Mouse (Mus musculus): ENCODE data around the gene Ndufaf8.

The Ndufaf8 gene

GRCm38 (mm10) chr11:120136195-120136594 is 37.5 kb downstream of the Ndufaf8 start:
- no peak for DNase-seq (ENCODE audit: low spot score)

- peak; percentile 78 for DNase-seq (ENCODE audit: low spot score)
These were observed 38.3 kb downstream of the Ndufaf8 start for GRCm38 (mm10) chr11:120136796-120137624.

DNA sequence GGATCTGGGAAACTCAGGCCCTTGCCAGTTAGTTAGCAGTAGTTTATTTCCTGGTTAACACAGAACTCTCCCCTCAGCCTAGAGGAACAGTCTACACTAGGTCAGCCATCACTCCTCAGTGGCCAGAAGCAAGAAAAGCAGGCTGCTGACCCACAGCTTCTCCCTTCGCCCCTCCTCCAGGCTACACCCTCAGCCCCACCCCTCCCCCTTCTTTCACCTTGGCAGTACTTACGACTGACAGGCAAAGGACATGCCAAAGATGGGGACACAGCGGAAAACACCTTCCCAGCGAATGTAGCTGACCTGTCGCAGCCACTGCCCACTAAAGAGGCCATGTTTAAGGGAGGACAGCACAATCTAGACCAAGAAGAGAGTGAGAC is 38.9 kb downstream of the Ndufaf8 start:
- DNase-seq (ENCODE audit: low spot score): no peak

DNA sequence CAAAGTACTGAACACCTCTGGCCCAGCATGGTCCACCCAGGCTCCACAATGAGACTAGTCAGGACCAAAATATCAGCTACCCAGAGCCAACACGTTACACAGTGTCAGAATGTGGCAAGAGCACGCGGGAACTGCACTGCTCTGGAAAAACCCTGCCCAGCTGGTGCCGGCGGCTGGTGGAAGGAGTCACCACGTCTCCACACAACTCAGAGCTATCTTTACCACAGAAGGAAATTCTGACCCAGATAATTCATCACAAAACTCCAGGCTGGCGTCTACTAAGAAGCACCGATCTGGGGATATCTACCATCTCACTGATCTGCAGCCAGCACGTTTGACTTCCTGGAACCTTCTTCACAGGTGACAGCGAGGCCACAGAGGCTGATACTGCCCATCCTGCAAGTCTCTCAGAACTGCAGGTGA is 40.6 kb downstream of the Ndufaf8 start:
- no peak for DNase-seq (ENCODE audit: low spot score)

GRCm38 (mm10) chr11:120140255-120140654 is 41.5 kb downstream of the Ndufaf8 start:
- DNase-seq (ENCODE audit: low spot score): no peak

DNA sequence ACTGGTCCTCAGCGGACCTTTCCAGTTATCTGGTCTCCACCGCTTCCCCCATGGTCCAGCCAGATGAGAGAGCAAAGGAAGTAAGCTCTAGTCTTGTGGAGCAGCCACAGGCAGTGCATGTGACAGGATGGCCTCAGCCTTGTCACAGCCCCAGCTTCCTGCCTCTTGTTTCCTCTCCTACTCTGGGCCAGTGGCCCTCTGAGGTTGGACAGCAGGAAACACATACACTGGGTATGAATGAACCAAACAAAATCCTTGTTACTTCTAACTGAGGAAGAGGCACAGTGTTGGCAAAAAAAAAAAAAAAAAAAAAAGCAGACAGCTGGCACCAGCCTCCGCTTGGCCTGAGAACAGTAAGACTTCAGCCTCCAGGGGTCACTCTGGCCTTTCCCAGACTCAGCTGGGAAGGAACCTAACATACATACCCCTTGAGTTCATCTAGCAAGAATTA is 43.9 kb downstream of the Ndufaf8 start:
- DNase-seq (ENCODE audit: low spot score): peak; percentile 62

GRCm38 (mm10) chr11:120143708-120144497 is 45.2 kb downstream of the Ndufaf8 start:
- DNase-seq (ENCODE audit: low spot score): no peak

GRCm38 (mm10) chr11:120148201-120148855 is 49.6 kb downstream of the Ndufaf8 start:
- DNase-seq (ENCODE audit: low spot score): no peak

DNA sequence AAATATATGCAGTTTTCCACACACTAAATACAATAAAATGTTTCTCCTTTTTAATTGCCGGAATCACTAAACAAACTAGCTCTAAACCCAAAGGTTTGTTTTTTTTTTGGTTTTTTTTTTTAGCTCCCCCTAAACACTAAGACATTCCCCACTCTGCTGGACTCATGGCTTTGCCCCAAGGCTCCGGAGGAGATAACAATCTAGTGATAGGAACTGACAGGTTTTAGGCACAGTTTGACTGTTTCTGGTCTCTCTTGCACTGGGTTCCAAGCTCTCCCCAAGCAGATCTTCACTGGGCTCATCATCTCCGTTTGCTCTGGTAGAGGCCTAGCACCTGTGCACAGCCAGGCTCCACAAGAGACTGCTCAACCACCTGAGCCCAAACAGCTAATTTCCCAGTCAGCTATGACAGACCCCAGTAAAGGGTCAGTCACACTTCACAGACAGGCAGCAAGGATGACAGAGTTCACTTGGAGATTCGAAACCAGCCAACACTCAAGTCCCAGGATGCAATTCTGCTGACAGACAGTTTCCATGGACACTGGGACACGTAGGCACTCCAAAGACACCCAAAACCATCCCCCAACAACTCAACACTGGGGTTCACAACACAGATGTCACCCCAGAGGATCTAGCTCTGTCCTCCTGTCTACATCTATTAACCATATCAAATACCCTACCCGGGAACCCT is 50.9 kb downstream of the Ndufaf8 start:
- DNase-seq (ENCODE audit: low spot score): no peak
